In genomic region chr3:34639031-34639872, GRCm38 (mm10) we compare ENCODE assay signal across 8 mouse cellular contexts. TPM values are rescaled to one million over a fixed set of nuclear protein-coding genes. Genes with fewer than 3 reads are reported as not detected.
DNase-seq lines count a peak whose midpoint lies in the region; ATAC-seq and TF ChIP-seq lines count a peak whose summit lies in the region.

No protein-coding gene starts in this region.

- peak; percentile 73 for TF ChIP-seq CTCF in lung, postnatal 0 days (IDR thresholded peaks at IDR 0.05)

- no peaks in the 10 kb centered on the region for H3K36me3 ChIP-seq in lung, postnatal 0 days (ENCODE audit: insufficient read depth, low read length)
- no peaks in the 10 kb centered on the region for H3K36me3 ChIP-seq in forebrain, embryonic 13.5 days (ENCODE audit: poor library complexity, severe bottlenecking)

- H3K9me3 ChIP-seq in lung, postnatal 0 days (ENCODE audit: low read length): no peaks in the 10 kb centered on the region
- H3K9me3 ChIP-seq in forebrain, embryonic 13.5 days (replicated peaks): no peaks in the 10 kb centered on the region

- H3K4me1 ChIP-seq in lung, postnatal 0 days (ENCODE audit: insufficient read depth, low read depth, low read length): no peaks in the 10 kb centered on the region
- H3K4me1 ChIP-seq in forebrain, embryonic 13.5 days: peaks cover 74% of the 10 kb centered on the region

- H3K4me2 ChIP-seq in lung, postnatal 0 days (replicated peaks; ENCODE audit: low read depth, low read length): no peak overlapping the region
- peak overlapping the region; percentile 87 for H3K4me2 ChIP-seq in forebrain, embryonic 13.5 days

- ATAC-seq in cerebellum, adult (ENCODE audit: insufficient number of reproducible peaks, low FRiP score, low TSS enrichment): 0 out of 2 replicates have a peak, but pooled peaks have one; percentile 43
- peak; percentile 46; the same call in 1 of the 2 replicates for ATAC-seq in lung, postnatal 0 days
- peak; percentile 71 for ATAC-seq in forebrain, embryonic 13.5 days
- ATAC-seq in megakaryocyte progenitor cell, adult 5-6 weeks (replicated peaks; ENCODE audit: poor library complexity): peak; percentile 71

- peaks cover 49% of the 10 kb centered on the region for H3K27me3 ChIP-seq in lung, postnatal 0 days (replicated peaks; ENCODE audit: insufficient read depth, low read length)
- H3K27me3 ChIP-seq in forebrain, embryonic 13.5 days: no peaks in the 10 kb centered on the region

- DNase-seq in cerebellum, adult 8-10 months: no peak
- DNase-seq in lung, postnatal 0 days (ENCODE audit: low spot score): peak; percentile 58
- no peak for DNase-seq in lung, postnatal 4 days
- DNase-seq in gastrocnemius, postnatal 4 days (ENCODE audit: low spot score in 2 of 2): no peak
- no peak for DNase-seq in frontal cortex, postnatal 14 days (ENCODE audit: low spot score in 2 of 2)

- H3K4me3 ChIP-seq in lung, postnatal 0 days (ENCODE audit: low read depth, low read length): no peak overlapping the region
- H3K4me3 ChIP-seq in forebrain, embryonic 13.5 days: peak overlapping the region; percentile 49

- H3K9ac ChIP-seq in lung, postnatal 0 days (replicated peaks; ENCODE audit: low read depth): no peak overlapping the region
- peak overlapping the region; percentile 84 for H3K9ac ChIP-seq in forebrain, embryonic 13.5 days

- no peak for TF ChIP-seq EP300 in lung, postnatal 0 days (IDR thresholded peaks at IDR 0.05)

- no peak overlapping the region for H3K27ac ChIP-seq in lung, postnatal 0 days (ENCODE audit: low read length)
- peak overlapping the region; percentile 95 for H3K27ac ChIP-seq in forebrain, embryonic 13.5 days

- 6% methylated on average over 24 of the region's 24 CpGs for WGBS in lung, postnatal 0 days
- WGBS in forebrain, embryonic 13.5 days: 2% methylated on average over 24 of the region's 24 CpGs

RNA-seq across cellular contexts. Expression of gene Sox2, which starts 11.0 kb away (rescaled TPM):
- polyA plus RNA-seq in lung, postnatal 0 days (2015; fragmentation: Nextera tagmentation; extraction: Ambion mirVana): 2.8 and 3.2 TPM in 2 replicates
- polyA plus RNA-seq in forebrain, embryonic 13.5 days (2015; fragmentation: Nextera tagmentation; extraction: Ambion mirVana): 41.3 and 48.4 TPM in 2 replicates
- total RNA-seq in megakaryocyte progenitor cell, adult 5-6 weeks (2015): not detected in 2 replicates
- not detected in 2 replicates for total RNA-seq in megakaryocyte progenitor cell, adult 5-6 weeks (2017)
- total RNA-seq in gastrocnemius, postnatal 4 days (2021): under 1 TPM; 0.47 to 0.74 TPM
